Mouse (Mus musculus) kidney, adult 2 months (tissue): ENCODE data around the gene Ssr3.

Experiments used
- CTCF ChIP-seq: fragments of 200-500 bp; conservative IDR thresholded peaks from 2 replicates; pipeline ENCODE4 v1.5.1; 2011; ENCODE audit warnings: low read depth, mild to moderate bottlenecking, control low read depth, low read length, moderate library complexity, mixed read lengths; ENCODE audit not compliant: insufficient read depth, insufficient read length
- POLR2A ChIP-seq: fragments of 200-500 bp; IDR thresholded peaks from one replicate; pipeline ENCODE4 v1.6.1; 2011; ENCODE audit warnings: low read depth, low read length, control low read depth

DNA sequence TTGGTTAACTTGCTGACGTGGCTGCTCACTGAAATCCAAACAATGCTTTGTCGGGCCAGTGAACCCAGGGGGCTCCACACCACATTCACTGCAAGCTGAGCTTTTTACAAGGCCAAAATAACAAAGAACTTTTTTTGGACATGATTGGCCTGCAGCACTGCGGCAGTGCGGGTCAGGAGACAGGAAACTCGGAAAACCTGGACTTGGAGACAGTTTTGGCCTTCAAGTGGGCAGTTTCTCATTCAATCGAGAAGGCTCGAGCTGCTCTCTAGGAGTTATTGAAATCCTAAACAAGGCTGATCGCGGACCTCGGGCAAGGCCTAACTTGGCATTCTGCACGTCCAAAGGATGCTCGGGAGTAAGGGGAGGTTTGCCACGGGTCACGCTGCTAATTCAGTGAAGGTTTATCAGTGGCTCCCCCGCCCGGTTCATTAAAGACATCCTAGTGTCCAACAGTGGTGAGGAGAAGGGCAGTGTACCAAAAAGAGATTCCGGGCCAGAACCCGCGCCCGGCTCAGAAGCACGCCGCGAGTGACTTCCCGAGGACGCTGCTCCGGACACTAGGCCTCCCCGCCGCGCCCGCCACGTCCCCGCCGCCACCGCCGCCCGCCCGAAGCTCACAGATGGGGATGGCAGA is 521 bp downstream of the Ssr3 start:
- no peak for TF ChIP-seq CTCF
- TF ChIP-seq POLR2A = no peak
